Mouse (Mus musculus) left cerebral cortex, adult 18-20 months (tissue): ENCODE data around the gene Gm15448. TPM values are rescaled to one million over a fixed set of nuclear protein-coding genes. Genes with fewer than 3 reads are reported as not detected.
"Not testable (repeated sequence)": the region's sequence is repeated elsewhere in the genome, so short reads cannot be mapped to it uniquely, and the experiment has no call there.

ENCODE experiments used
- DNase-seq, 2 experiments: peaks; one replicate each; pipeline ENCODE4 v3.0.0; 2021 to 2022; ENCODE audit warnings: low spot score in 2 of 2, mixed read lengths in 1 of 2
- long read RNA-seq, 2 experiments: library from polyadenylated mRNA; stranded (forward); transcript quantifications; one replicate each; pipeline ENCODE4 v2.0.0; 2021
- total RNA-seq, 2 experiments: library from RNA; stranded (reverse); gene quantifications; 2 replicates each; pipeline ENCODE4 v1.2.3; 2021

Gene Gm15448
- total RNA-seq: not detected
- long read RNA-seq, experiment 1: 0 reads
- long read RNA-seq, experiment 2: 0 reads

GRCm38 (mm10) chr7:3825599-3825998 is at the start of gene Gm15448:
Gene Gm15448, minus strand, starts transcription at chr7:3825687.
- not testable (repeated sequence) for DNase-seq

- DNase-seq: not testable (repeated sequence)
These were observed 49.5 kb upstream of the Gm15448 start for GRCm38 (mm10) chr7:3875032-3875431.

- DNase-seq: not testable (repeated sequence)
These were observed 19.5 kb upstream of the Gm15448 start, which contains the start of gene Pira2 for GRCm38 (mm10) chr7:3844951-3845350. Gene Pira2, minus strand, starts transcription at chr7:3845051.

- not testable (repeated sequence) for DNase-seq
These were observed 12.4 kb upstream of the Gm15448 start for GRCm38 (mm10) chr7:3837854-3838253.

GRCm38 (mm10) chr7:3830633-3831032 is 5.1 kb upstream of the Gm15448 start:
- not testable (repeated sequence) for DNase-seq

- not testable (repeated sequence) for DNase-seq
These were observed 13.6 kb downstream of the Gm15448 start for GRCm38 (mm10) chr7:3811912-3812311.

- DNase-seq: not testable (repeated sequence)
These were observed 22.6 kb downstream of the Gm15448 start for GRCm38 (mm10) chr7:3802935-3803334.

- DNase-seq: not testable (repeated sequence)
These were observed 25.5 kb downstream of the Gm15448 start for GRCm38 (mm10) chr7:3799940-3800339.

GRCm38 (mm10) chr7:3796286-3796685 is 29.2 kb downstream of the Gm15448 start:
- not testable (repeated sequence) for DNase-seq

Other genes with a start within 250 kb of the Gm15448 start
- 1 to 10 TPM in 1 of 2 experiments, under 1 TPM in 1; 0.87 to 1.1 TPM for gene Oscar, start 209.5 kb downstream of the Gm15448 start, total RNA-seq
- gene Ndufa3, start 208.3 kb downstream of the Gm15448 start, total RNA-seq: 100 to 1,000 TPM; 543 to 558 TPM
- gene Tfpt, start 195.8 kb downstream of the Gm15448 start, total RNA-seq: 10 to 100 TPM; 37.0 to 39.4 TPM
- 10 to 100 TPM; 53.0 to 55.2 TPM for gene Prpf31, start 195.7 kb downstream of the Gm15448 start, total RNA-seq
- 10 to 100 TPM; 48.4 to 59.5 TPM for gene Cnot3, start 180.4 kb downstream of the Gm15448 start, total RNA-seq
- gene Leng1, start 159.8 kb downstream of the Gm15448 start, total RNA-seq: 1 to 10 TPM; 6.7 to 6.8 TPM
- gene Tmc4, start 148.1 kb downstream of the Gm15448 start, total RNA-seq: 10 to 100 TPM in 1 of 2 experiments, 1 to 10 TPM in 1; 7.9 to 10.8 TPM
- 10 to 100 TPM; 78.5 to 90.0 TPM for gene Tsen34, start 132.8 kb downstream of the Gm15448 start, total RNA-seq
- 100 to 1,000 TPM; 226 to 235 TPM for gene Mboat7, start 132.2 kb downstream of the Gm15448 start, total RNA-seq
- 100 to 1,000 TPM; 337 to 359 TPM for gene Rps9, start 121.7 kb downstream of the Gm15448 start, total RNA-seq
- under 1 TPM; 0.21 to 0.37 TPM for gene Pirb, start 105.3 kb downstream of the Gm15448 start, total RNA-seq
- under 1 TPM in 1 of 2 experiments, not detected in 1; 0.16 TPM for gene Pira2, start 19.4 kb upstream of the Gm15448 start, total RNA-seq
- gene Gm14548, start 72.4 kb upstream of the Gm15448 start, total RNA-seq: not detected
- gene Lilra6, start 89.8 kb upstream of the Gm15448 start, total RNA-seq: under 1 TPM in 1 of 2 experiments, not detected in 1; 0.16 TPM
- gene Lair1, start 237.5 kb upstream of the Gm15448 start, total RNA-seq: 1 to 10 TPM; 5.9 to 7.1 TPM